ENCODE assay signal across 8 mouse cellular contexts in the genomic region with DNA sequence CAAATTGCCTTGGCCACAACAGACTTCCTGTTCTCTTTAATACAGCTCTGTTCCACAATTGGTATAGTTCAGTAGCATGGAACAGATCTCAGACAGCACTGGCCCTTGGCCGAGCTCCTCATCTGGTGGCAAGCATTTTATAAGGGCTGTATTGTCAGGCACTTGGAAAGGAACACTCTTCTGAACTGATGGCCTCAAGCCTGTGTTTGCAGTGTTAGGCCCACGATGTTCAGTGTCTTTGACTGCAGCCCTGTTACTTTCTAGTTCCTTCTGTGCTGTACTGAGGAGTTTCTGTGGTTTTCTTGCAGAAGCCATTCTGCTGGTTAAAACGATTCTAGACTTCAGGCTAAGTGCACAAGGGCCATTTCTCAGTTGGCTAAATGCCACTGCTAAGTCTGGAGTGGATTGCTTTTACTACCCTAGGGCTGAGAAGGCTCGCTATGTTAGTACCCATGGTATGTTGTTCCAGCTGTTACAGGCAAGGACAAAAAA.
DNase-seq lines count a peak whose midpoint lies in the region; ATAC-seq lines count a peak whose summit lies in the region.

No protein-coding gene starts in this region.

- H3K27ac ChIP-seq in hindbrain, embryonic 15.5 days (replicated peaks): no peak overlapping the region
- no peak overlapping the region; the same call in 1 of the 2 replicates for H3K27ac ChIP-seq in hindbrain, embryonic 14.5 days
- H3K27ac ChIP-seq in lung, embryonic 16.5 days (ENCODE audit: low read length): peak overlapping the region; percentile 3; the same call in 1 of the 2 replicates
- no peak overlapping the region for H3K27ac ChIP-seq in midbrain, embryonic 11.5 days (ENCODE audit: low read depth, low read length)

- no peak for DNase-seq in hindbrain, embryonic 14.5 days (ENCODE audit: low spot score)
- peak; percentile 74 for DNase-seq in fibroblast of lung, adult 2 months (ENCODE audit: low read depth)
- DNase-seq in kidney, adult 9 months: peak; percentile 26
- DNase-seq in spleen, postnatal 14 days (ENCODE audit: low spot score in 2 of 2): peak; percentile 7 to 8
- DNase-seq in midbrain, embryonic 11.5 days (ENCODE audit: low spot score, missing footprints): no peak

- 72% methylated on average over 4 of the region's 4 CpGs for WGBS in hindbrain, embryonic 15.5 days
- 77% methylated on average over 4 of the region's 4 CpGs for WGBS in hindbrain, embryonic 14.5 days
- WGBS in lung, embryonic 16.5 days: 61% methylated on average over 4 of the region's 4 CpGs
- 83% methylated on average over 4 of the region's 4 CpGs for WGBS in midbrain, embryonic 11.5 days

- ATAC-seq in hindbrain, embryonic 15.5 days (ENCODE audit: low FRiP score, low read depth): peak; percentile 56; the same call in 1 of the 2 replicates
- no peak for ATAC-seq in hindbrain, embryonic 14.5 days (ENCODE audit: low FRiP score)
- peak; percentile 48 for ATAC-seq in CD4-positive, CD25-positive, alpha-beta regulatory T cell, adult 4 months
- peak; percentile 67 for ATAC-seq in lung, embryonic 16.5 days (ENCODE audit: low read depth)
- no peak for ATAC-seq in midbrain, embryonic 11.5 days (ENCODE audit: low FRiP score)

- no peaks in the 10 kb centered on the region for H3K9me3 ChIP-seq in hindbrain, embryonic 15.5 days
- H3K9me3 ChIP-seq in hindbrain, embryonic 14.5 days (ENCODE audit: control insufficient read depth, low read length): no peaks in the 10 kb centered on the region
- H3K9me3 ChIP-seq in lung, embryonic 16.5 days (ENCODE audit: control insufficient read depth, low read length): no peaks in the 10 kb centered on the region
- no peaks in the 10 kb centered on the region for H3K9me3 ChIP-seq in midbrain, embryonic 11.5 days (ENCODE audit: control insufficient read depth, low read length)

- no peak overlapping the region for H3K9ac ChIP-seq in hindbrain, embryonic 15.5 days
- H3K9ac ChIP-seq in hindbrain, embryonic 14.5 days: no peak overlapping the region
- no peak overlapping the region for H3K9ac ChIP-seq in lung, embryonic 16.5 days (ENCODE audit: low read length)
- H3K9ac ChIP-seq in midbrain, embryonic 11.5 days (ENCODE audit: low read length): no peak overlapping the region

- no peaks in the 10 kb centered on the region for H3K27me3 ChIP-seq in hindbrain, embryonic 15.5 days
- H3K27me3 ChIP-seq in hindbrain, embryonic 14.5 days (ENCODE audit: control insufficient read depth, insufficient read depth, low read length): no peaks in the 10 kb centered on the region
- no peaks in the 10 kb centered on the region for H3K27me3 ChIP-seq in lung, embryonic 16.5 days (ENCODE audit: control insufficient read depth, insufficient read depth, low read depth, low read length)
- no peaks in the 10 kb centered on the region for H3K27me3 ChIP-seq in midbrain, embryonic 11.5 days (ENCODE audit: control insufficient read depth, insufficient read depth, low read length)

- H3K4me3 ChIP-seq in hindbrain, embryonic 15.5 days: no peak overlapping the region
- no peak overlapping the region for H3K4me3 ChIP-seq in hindbrain, embryonic 14.5 days (replicated peaks; ENCODE audit: low read length)
- H3K4me3 ChIP-seq in lung, embryonic 16.5 days (ENCODE audit: low read length): no peak overlapping the region
- H3K4me3 ChIP-seq in midbrain, embryonic 11.5 days (ENCODE audit: low read depth, low read length): no peak overlapping the region

- H3K4me2 ChIP-seq in hindbrain, embryonic 15.5 days: no peak overlapping the region
- no peak overlapping the region for H3K4me2 ChIP-seq in hindbrain, embryonic 14.5 days (replicated peaks)
- no peak overlapping the region for H3K4me2 ChIP-seq in lung, embryonic 16.5 days (ENCODE audit: low read depth, low read length)
- no peak overlapping the region for H3K4me2 ChIP-seq in midbrain, embryonic 11.5 days

- H3K4me1 ChIP-seq in hindbrain, embryonic 15.5 days (replicated peaks): no peaks in the 10 kb centered on the region
- H3K4me1 ChIP-seq in hindbrain, embryonic 14.5 days (replicated peaks; ENCODE audit: control insufficient read depth, insufficient read depth, low read length): no peaks in the 10 kb centered on the region
- no peaks in the 10 kb centered on the region; the same call in 1 of the 2 replicates for H3K4me1 ChIP-seq in lung, embryonic 16.5 days (replicated peaks; ENCODE audit: control insufficient read depth, insufficient read depth, low read length)
- no peaks in the 10 kb centered on the region for H3K4me1 ChIP-seq in midbrain, embryonic 11.5 days (ENCODE audit: control insufficient read depth, insufficient read depth, low read length)

- H3K36me3 ChIP-seq in hindbrain, embryonic 15.5 days: no peaks in the 10 kb centered on the region
- no peaks in the 10 kb centered on the region for H3K36me3 ChIP-seq in hindbrain, embryonic 14.5 days (replicated peaks; ENCODE audit: control insufficient read depth, insufficient read depth)
- no peaks in the 10 kb centered on the region for H3K36me3 ChIP-seq in lung, embryonic 16.5 days (ENCODE audit: control insufficient read depth, insufficient read depth, low read length)
- H3K36me3 ChIP-seq in midbrain, embryonic 11.5 days (ENCODE audit: control insufficient read depth, insufficient read depth, low read length): no peaks in the 10 kb centered on the region

Comparison
In these comparisons a context has a peak if more than half of its experiments do, and no peak if none do; other contexts are left out.
1. ATAC-seq: peak in hindbrain, embryonic 15.5 days (single experiment), CD4-positive, CD25-positive, alpha-beta regulatory T cell, adult 4 months (single experiment) and lung, embryonic 16.5 days (single experiment); none in hindbrain, embryonic 14.5 days (single experiment) and midbrain, embryonic 11.5 days (single experiment).
2. DNase-seq: peak in fibroblast of lung, adult 2 months (single experiment), kidney, adult 9 months (single experiment) and spleen, postnatal 14 days (2 of 2); none in hindbrain, embryonic 14.5 days (single experiment) and midbrain, embryonic 11.5 days (single experiment).